Mouse (Mus musculus) embryonic fibroblast, embryonic 13.5 days (primary cell): ENCODE results near the gene Hoxb13. TPM values are rescaled to one million over a fixed set of nuclear protein-coding genes. Genes with fewer than 3 reads are reported as not detected.

Source experiments
- H3K27ac ChIP-seq: 2 replicates; pipeline ENCODE4 v1.5.1; 2012; ENCODE audit warnings: low read length, control low read depth, inconsistent platforms; ENCODE audit not compliant: insufficient read depth
- H3K4me1 ChIP-seq: 2 replicates; pipeline ENCODE4 v1.6.1; 2011; ENCODE audit warnings: low read length; ENCODE audit not compliant: control insufficient read depth, insufficient read depth
- H3K4me3 ChIP-seq: 2 replicates; pipeline ENCODE4 v1.5.1; 2011; ENCODE audit warnings: mild to moderate bottlenecking, control low read depth, low read length; ENCODE audit not compliant: insufficient read depth
- CTCF ChIP-seq: IDR thresholded peaks from 2 replicates; pipeline ENCODE4 v1.5.1; 2011; ENCODE audit warnings: mild to moderate bottlenecking, control low read depth, low read length, moderate library complexity, borderline replicate concordance; ENCODE audit not compliant: insufficient read depth
- POLR2A ChIP-seq: IDR thresholded peaks from 2 replicates; pipeline ENCODE4 v1.6.1; 2011; ENCODE audit warnings: low read depth, mild to moderate bottlenecking, control low read depth, low read length, moderate library complexity
- polyA plus RNA-seq: library from polyadenylated mRNA; stranded (reverse); fragments of >200 nt; gene quantifications from 2 replicates; pipeline ENCODE4 v1.2.4, GENCODE M21; 2011; ENCODE audit warnings: low read depth; ENCODE audit not compliant: missing spikeins, insufficient read length

The Hoxb13 gene
- polyA plus RNA-seq, 1 experiment: not detected

- no peak overlapping the region for H3K27ac ChIP-seq
- TF ChIP-seq POLR2A (no peak), CTCF (no peak)
- H3K4me3 ChIP-seq: no peak overlapping the region
- no peaks in the 10 kb centered on the region for H3K4me1 ChIP-seq
These were observed 19.2 kb upstream of the Hoxb13 start for GRCm38 (mm10) chr11:96174881-96175280.

- H3K4me3 ChIP-seq: no peak overlapping the region
- no peak for TF ChIP-seq POLR2A
- no peak for TF ChIP-seq CTCF
- no peaks in the 10 kb centered on the region for H3K4me1 ChIP-seq
- no peak overlapping the region for H3K27ac ChIP-seq
These were observed 18.6 kb upstream of the Hoxb13 start for GRCm38 (mm10) chr11:96175511-96175910.

- no peak overlapping the region for H3K4me3 ChIP-seq
- no peak for TF ChIP-seq POLR2A
- TF ChIP-seq CTCF: no peak
- H3K27ac ChIP-seq: no peak overlapping the region
- no peaks in the 10 kb centered on the region for H3K4me1 ChIP-seq
These were observed 18.1 kb upstream of the Hoxb13 start for GRCm38 (mm10) chr11:96175951-96176530.

GRCm38 (mm10) chr11:96176841-96177240, 17.3 kb upstream of the Hoxb13 start:
- no peak overlapping the region for H3K27ac ChIP-seq
- TF ChIP-seq CTCF (no peak), POLR2A (no peak)
- H3K4me3 ChIP-seq: no peak overlapping the region
- no peaks in the 10 kb centered on the region for H3K4me1 ChIP-seq

- Histone ChIP-seq H3K4me3 (no peak overlapping the region), H3K4me1 (no peaks in the 10 kb centered on the region), H3K27ac (no peak overlapping the region)
- no peak for TF ChIP-seq CTCF
- no peak for TF ChIP-seq POLR2A
These were observed 16.5 kb upstream of the Hoxb13 start for GRCm38 (mm10) chr11:96177546-96178174.

- H3K27ac ChIP-seq: no peak overlapping the region
- H3K4me3 ChIP-seq: no peak overlapping the region
- no peak for TF ChIP-seq POLR2A
- TF ChIP-seq CTCF: no peak
- H3K4me1 ChIP-seq: no peaks in the 10 kb centered on the region
These were observed 15.8 kb upstream of the Hoxb13 start for GRCm38 (mm10) chr11:96178356-96178755.

GRCm38 (mm10) chr11:96178911-96179503, 15.1 kb upstream of the Hoxb13 start:
- TF ChIP-seq CTCF (no peak), POLR2A (no peak)
- Histone ChIP-seq H3K4me3 (no peak overlapping the region), H3K4me1 (no peaks in the 10 kb centered on the region), H3K27ac (no peak overlapping the region)

- no peak for TF ChIP-seq CTCF
- TF ChIP-seq POLR2A: no peak
- H3K27ac ChIP-seq: no peak overlapping the region
- H3K4me3 ChIP-seq: no peak overlapping the region
- no peaks in the 10 kb centered on the region for H3K4me1 ChIP-seq
These were observed 13.1 kb upstream of the Hoxb13 start for GRCm38 (mm10) chr11:96181061-96181460.

- no peak overlapping the region for H3K4me3 ChIP-seq
- H3K27ac ChIP-seq: no peak overlapping the region
- H3K4me1 ChIP-seq: no peaks in the 10 kb centered on the region
- TF ChIP-seq POLR2A (no peak), CTCF (no peak)
These were observed 9.9 kb upstream of the Hoxb13 start for GRCm38 (mm10) chr11:96184233-96184632.

- Histone ChIP-seq H3K4me1 (no peaks in the 10 kb centered on the region), H3K27ac (no peak overlapping the region)
- TF ChIP-seq POLR2A: no peak
- TF ChIP-seq CTCF: no peak
These were observed 6.8 kb upstream of the Hoxb13 start for GRCm38 (mm10) chr11:96187321-96187720.

More at GRCm38 (mm10) chr11:96187321-96187720, 6.8 kb upstream of the Hoxb13 start:
- no peak overlapping the region for H3K4me3 ChIP-seq
